Mouse (Mus musculus) monocyte, adult 5-6 weeks (primary cell): ENCODE data around the gene Nrxn3. TPM values are rescaled to one million over a fixed set of nuclear protein-coding genes. Genes with fewer than 3 reads are reported as not detected.

ENCODE experiments used
- ATAC-seq: fragments of 153-309, 156-312 bp; replicated peaks from 2 replicates; pipeline ENCODE4 v1.8.0; 2017; ENCODE audit warnings: mild to moderate bottlenecking; ENCODE audit not compliant: low TSS enrichment, insufficient number of reproducible peaks, severe bottlenecking, poor library complexity, low FRiP score
- total RNA-seq: library from RNA; stranded (forward); fragments of 200-1000, 200-491, 200-594 nt; gene quantifications from 3 replicates; pipeline ENCODE4 v1.2.3, GENCODE M21; 2017

Gene Nrxn3
- total RNA-seq, 1 experiment from 2014 or later, result not detected

GRCm38 (mm10) chr12:90202501-90202900 is 1479.8 kb downstream of the Nrxn3 start:
- no peak for ATAC-seq

GRCm38 (mm10) chr12:90211410-90211809 is 1488.7 kb downstream of the Nrxn3 start:
- no peak for ATAC-seq

GRCm38 (mm10) chr12:90217060-90217459 is 1494.4 kb downstream of the Nrxn3 start:
- no peak for ATAC-seq

GRCm38 (mm10) chr12:90229062-90229461 is 1506.4 kb downstream of the Nrxn3 start:
- ATAC-seq, result no peak

- ATAC-seq, result no peak
Observed at GRCm38 (mm10) chr12:90236093-90236492, 1513.4 kb downstream of the Nrxn3 start.

GRCm38 (mm10) chr12:90260301-90260700 is 1537.6 kb downstream of the Nrxn3 start:
- no peak for ATAC-seq

- no peak for ATAC-seq
Observed at GRCm38 (mm10) chr12:90268111-90268510, 1545.4 kb downstream of the Nrxn3 start.

- ATAC-seq, result no peak
Observed at GRCm38 (mm10) chr12:90270763-90271379, 1548.2 kb downstream of the Nrxn3 start.

GRCm38 (mm10) chr12:90274621-90275236 is 1552.1 kb downstream of the Nrxn3 start:
- ATAC-seq, result no peak

- no peak for ATAC-seq
Observed at GRCm38 (mm10) chr12:90281236-90281635, 1558.6 kb downstream of the Nrxn3 start.

- no peak for ATAC-seq
Observed at GRCm38 (mm10) chr12:90283022-90283421, 1560.3 kb downstream of the Nrxn3 start.

GRCm38 (mm10) chr12:90302671-90303070 is 1580.0 kb downstream of the Nrxn3 start:
- ATAC-seq, result no peak

- no peak for ATAC-seq
Observed at GRCm38 (mm10) chr12:90331806-90332205, 1609.1 kb downstream of the Nrxn3 start.

GRCm38 (mm10) chr12:90332459-90332858 is 1609.8 kb downstream of the Nrxn3 start:
- no peak for ATAC-seq

- ATAC-seq, result no peak
Observed at GRCm38 (mm10) chr12:90337496-90338228, 1615.0 kb downstream of the Nrxn3 start.

- no peak for ATAC-seq
Observed at GRCm38 (mm10) chr12:90338229-90338557, 1615.5 kb downstream of the Nrxn3 start.
